Mouse (Mus musculus) sigmoid colon, adult 10 weeks (tissue): ENCODE results near the gene Tulp3. TPM values are rescaled to one million over a fixed set of nuclear protein-coding genes. Genes with fewer than 3 reads are reported as not detected.

Source experiments
- polyA plus RNA-seq: library from polyadenylated mRNA; stranded (reverse); fragments of 350-450 nt; fragmentation: Illumina TruSeq; extraction: RNeasy Lipid Tissue Mini Kit (QIAGEN cat#74804); gene quantifications from one replicate; pipeline ENCODE4 v1.2.3, GENCODE M21; 2014; ENCODE audit warnings: low read depth, low replicate concordance

Tulp3 gene
- 0.95 TPM for polyA plus RNA-seq

DNA sequence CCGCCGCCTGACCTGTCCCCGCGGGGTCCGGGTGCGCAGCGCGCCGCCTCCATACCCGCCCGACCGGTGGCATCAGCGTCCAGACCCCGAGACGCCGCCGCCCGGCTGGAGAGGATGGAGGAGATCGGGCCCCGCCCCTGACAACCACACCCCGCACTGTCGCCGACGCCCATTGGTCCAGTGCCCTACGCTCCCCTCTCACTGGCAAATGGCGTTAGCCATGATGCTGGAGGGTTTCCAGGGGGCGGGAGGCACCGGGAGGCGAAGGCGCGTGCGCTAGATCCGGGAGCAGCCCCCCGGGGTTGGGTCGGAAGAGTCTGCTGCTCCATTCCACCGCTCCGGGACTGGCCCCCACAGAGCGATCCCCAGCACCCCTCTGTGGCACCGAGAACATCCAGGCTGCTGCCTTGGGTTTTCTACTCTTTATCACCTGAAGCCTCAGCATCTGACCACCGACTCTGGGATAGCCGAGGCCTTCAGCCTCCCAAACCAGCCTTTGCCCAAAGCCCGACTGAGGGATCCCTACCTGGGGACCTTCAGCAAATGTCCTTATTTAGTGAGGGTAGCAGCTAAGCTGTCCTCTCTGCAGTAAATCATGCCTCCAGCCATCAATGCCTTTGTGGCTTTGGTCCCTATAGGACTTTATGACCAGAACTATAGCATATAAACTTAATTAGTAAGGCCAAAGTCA, at the start of gene Tulp3:
Tulp3 (minus strand) TSS at position 126 of the 691 bp plus-strand sequence.

DNA sequence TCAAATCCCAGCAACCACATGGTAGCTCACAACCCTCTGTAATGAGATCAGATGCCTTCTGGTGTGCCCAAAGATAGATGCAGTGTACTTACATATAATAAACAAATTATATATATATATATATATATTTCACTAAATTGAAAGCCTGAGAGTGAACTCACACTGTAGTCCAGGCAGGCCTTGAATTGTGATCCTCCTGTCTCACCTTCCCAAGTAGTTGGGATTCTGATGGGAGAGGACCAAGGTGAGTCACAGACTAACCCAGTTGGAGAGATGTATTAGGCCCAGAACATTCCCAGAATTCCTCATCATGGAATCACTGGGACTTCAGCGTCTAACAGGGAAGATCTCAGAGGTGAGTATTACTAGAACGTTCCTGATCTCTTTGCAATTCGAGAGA, 43.3 kb upstream of the Tulp3 start, which contains the start of gene Nrip2:
Nrip2 (plus strand) TSS at position 301 of the 400 bp plus-strand sequence.

DNA sequence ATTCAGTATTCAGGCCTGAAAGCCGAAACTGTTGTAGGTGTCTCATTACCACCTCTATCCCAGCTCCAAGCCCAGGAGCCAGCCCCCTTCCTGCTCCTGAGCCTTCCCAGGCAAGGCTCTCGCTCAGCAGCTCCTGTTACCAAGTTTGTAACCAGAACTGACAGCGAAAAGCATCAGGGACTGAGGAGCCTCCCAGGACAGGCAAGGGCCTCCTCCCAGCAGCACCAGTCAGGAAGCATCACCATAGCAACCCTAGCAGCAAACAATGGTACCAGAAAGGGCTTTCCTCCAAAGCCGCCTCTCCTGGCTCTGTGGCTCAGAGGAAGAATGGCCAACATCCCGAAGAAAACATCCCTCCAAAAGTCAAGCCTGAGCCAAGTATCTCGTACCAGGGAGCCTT, 19.5 kb upstream of the Tulp3 start, which contains the start of the genes Tex52 and Gm44596:
Tex52 (plus strand) TSS at position 265 of the 400 bp plus-strand sequence.
Gm44596 (plus strand) TSS at position 312 of the 400 bp plus-strand sequence.

DNA sequence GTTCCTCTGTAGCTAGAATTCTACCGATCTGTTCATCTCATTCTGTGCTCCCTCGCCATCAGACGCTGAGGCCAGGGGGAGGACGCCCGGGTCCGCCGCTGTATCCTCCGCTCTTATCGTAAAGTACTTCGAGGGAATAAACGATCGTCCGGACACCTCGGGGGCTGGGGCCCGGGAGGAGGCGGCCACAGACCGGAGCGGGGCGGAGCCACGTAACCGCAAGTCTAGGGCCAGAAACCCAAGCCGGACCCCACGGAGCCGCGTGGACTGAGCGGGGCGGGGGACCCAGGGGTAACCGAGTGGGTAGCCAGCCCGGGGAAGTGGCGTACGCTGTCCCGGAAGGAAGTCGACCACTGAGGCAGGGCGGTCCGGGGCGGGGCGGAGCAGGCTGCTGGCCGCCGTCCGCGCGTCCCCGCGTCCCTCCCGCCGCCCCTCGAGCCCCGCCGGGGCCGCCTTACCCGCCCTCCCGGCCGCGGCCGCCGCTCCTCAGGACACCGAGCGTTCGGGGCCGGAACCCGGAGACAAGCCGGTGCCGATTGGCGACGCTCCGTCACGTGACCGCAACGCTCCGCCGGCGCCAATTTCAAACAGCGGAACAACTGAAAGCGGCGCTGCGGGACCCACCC, 6.8 kb upstream of the Tulp3 start, which contains the start of the genes Rhno1 and Foxm1:
Rhno1 (minus strand) TSS at position 531 of the 626 bp plus-strand sequence.
Foxm1 (plus strand) TSS at position 587 of the 626 bp plus-strand sequence.

DNA sequence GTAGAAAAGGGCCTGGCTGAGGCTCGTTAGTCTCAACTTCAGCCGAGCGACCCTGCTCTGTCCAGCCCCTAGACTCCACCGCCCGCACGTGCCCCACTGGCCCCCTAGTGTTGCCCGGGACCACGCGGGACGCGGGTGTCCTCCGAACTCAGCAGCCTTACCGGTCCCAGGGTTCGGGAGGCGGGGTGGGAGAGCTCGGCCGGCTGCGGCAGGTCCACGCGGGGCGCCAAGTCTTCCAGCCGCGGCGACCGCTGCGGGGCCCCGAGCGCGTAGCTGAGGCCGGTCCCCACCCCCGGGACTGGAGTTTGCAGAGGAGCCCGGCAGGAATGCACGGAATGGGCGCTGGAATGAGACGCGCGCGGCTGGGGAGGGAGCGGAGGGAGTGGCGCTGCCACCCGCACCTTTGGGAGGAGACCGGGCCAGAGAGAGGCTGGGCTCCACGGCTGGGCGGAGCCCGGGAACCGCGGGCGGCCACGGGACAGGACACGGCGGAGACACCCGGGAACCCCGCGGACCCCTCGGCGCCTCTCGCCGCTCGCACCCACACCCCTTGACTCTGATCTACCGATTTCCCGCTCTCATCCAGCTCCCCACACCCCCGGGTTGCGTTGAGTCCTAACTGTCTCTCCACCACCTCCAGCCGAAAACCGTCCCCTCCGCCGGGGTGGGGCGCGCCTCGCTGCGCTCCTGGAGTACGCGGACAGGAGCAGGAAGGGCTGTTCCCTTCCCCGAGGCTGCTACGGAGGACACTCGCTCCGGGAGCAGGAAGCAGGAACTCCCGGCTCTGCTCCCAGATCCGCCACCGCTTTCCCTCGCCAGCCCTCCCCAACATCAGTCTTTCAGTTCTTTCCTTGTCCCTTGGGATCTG, 55.3 kb downstream of the Tulp3 start, which contains the start of gene Tead4:
Tead4 (minus strand) TSS at position 690 of the 868 bp plus-strand sequence.

Other genes starting within 250 kb of the Tulp3 start
- gene Tspan9, start 212.3 kb downstream of the Tulp3 start, polyA plus RNA-seq, result 2.6 TPM
- 1.4 TPM for gene Tead4, start 55.0 kb downstream of the Tulp3 start, polyA plus RNA-seq
- 9.6 TPM for gene Rhno1, start 7.1 kb upstream of the Tulp3 start, polyA plus RNA-seq
- 3.5 TPM for gene Foxm1, start 7.1 kb upstream of the Tulp3 start, polyA plus RNA-seq
- not detected for gene Tex52, start 19.6 kb upstream of the Tulp3 start, polyA plus RNA-seq
- gene Gm44596, start 19.7 kb upstream of the Tulp3 start, polyA plus RNA-seq, result not detected
- gene Nrip2, start 43.4 kb upstream of the Tulp3 start, polyA plus RNA-seq, result 0.69 TPM
- 4.5 TPM for gene Itfg2, start 69.1 kb upstream of the Tulp3 start, polyA plus RNA-seq
- 35.1 TPM for gene Fkbp4, start 82.8 kb upstream of the Tulp3 start, polyA plus RNA-seq
- gene Pzp, start 170.9 kb upstream of the Tulp3 start, polyA plus RNA-seq, result not detected
- 3.2 TPM for gene A2ml1, start 225.8 kb upstream of the Tulp3 start, polyA plus RNA-seq